Mouse (Mus musculus) heart, postnatal 4 days (tissue): Measurements from ENCODE around the gene Ulk1. TPM values are rescaled to one million over a fixed set of nuclear protein-coding genes. Genes with fewer than 3 reads are reported as not detected.

Source experiments
- DNase-seq: peaks from one replicate; pipeline ENCODE4 v3.0.0; 2021
- total RNA-seq, 2 experiments: library from RNA; stranded (reverse); gene quantifications; 2 replicates each; pipeline ENCODE4 v1.2.3; 2021

Gene Ulk1
- total RNA-seq, 2 experiments from 2014 or later = 49.8 to 51.1 TPM

DNA sequence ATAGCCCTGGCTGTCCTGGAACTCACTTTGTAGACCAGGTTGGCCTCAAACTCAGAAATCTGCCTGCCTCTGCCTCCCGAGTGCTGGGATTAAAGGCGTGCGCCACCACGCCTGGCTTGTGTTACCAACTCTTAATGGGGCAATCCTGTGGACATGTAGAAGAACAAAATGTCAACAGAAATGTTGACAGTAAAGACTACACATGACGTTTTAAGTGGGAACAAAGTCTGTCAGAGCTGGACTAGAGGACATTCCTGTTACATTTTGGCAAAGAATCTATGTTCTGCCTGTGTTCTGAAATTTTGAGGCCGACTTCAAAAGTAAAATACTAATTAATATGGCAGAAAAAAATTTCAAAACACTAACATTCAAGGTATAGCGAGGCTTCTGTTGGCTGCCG lies 46.0 kb downstream of the Ulk1 start:
- DNase-seq = no peak

DNA sequence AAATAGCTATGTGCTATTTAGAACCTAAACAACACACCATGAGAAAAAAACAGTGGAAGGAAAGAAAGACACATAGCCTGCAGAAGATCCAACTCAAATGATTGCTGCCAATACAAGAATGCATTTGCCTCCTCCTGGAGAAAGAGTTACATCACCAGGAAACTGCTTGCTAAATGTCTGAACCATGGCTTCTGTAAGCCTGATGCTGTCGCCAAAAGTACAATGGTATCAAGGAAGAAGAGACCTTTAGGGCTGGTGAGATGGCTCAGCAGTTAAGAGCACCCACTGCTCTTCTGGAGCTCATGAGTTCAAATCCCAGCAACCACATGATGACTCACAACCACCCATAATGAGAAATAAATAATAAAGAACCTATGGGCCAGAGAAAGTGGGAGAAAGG lies 64.9 kb downstream of the Ulk1 start:
- no peak for DNase-seq

DNA sequence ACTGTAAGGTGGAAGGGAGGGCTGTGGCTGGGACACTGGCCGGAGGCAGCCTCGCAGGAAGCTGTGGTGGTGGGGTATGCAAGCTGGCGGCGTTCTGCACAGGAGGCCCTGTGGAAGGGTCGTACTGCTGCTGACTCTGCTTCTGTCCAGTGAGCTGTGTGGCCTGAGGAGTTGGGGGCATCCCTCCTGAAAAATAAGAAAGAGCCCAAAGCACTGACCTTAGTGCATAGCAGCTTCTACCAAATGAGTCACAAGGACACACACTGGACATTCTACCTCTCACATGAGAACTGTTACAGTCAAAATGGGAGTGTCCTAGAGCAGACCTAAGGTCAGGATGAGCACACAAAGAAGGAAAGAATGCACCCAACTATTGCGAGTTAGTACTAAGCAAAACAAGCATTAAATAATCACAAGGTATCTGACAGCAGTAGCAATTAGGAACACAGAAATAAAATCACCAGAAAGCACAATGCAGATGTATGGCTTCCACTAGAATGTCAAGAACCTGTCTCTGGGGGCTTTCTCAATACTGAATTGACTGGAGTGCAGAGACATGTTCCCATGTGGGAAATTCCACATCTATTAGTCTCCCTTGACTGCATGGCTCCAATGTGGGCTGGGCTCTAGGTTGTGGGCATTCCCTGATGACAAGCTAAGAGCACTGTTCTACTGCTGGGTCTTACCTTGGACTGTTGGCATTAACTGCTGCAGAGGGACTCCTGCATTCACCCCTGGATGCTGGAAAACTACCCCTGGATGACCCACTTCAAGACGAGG lies 70.2 kb downstream of the Ulk1 start:
- no peak for DNase-seq

DNA sequence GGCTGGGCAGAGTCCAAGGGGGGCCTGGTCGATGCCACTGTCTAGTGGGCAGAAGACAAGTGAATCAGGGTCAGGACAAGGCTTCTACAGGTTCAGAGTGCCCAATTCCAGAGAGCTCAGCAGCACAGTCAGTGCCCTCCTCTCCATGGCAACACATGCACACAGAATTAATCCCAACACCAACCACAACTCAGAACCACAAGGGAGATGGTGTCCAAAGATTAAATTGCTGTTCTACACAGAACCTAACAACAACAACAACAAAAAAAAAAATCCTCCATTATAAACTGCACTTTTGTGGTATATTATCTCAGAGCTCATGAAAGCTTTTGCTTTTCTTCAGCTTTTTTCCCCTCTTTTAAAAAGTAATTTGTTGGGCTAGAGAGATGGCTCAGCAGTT lies 74.3 kb downstream of the Ulk1 start:
- no peak for DNase-seq

Other genes with a start within 250 kb of the Ulk1 start
- 10 to 100 TPM; 19.3 to 21.0 TPM for gene Noc4l, start 156.7 kb downstream of the Ulk1 start, total RNA-seq
- gene Ddx51, start 156.6 kb downstream of the Ulk1 start, total RNA-seq = 10 to 100 TPM; 11.3 to 13.4 TPM
- 10 to 100 TPM; 64.1 to 67.5 TPM for gene Ep400, start 39.4 kb downstream of the Ulk1 start, total RNA-seq
- gene Pus1, start 29.4 kb downstream of the Ulk1 start, total RNA-seq = 10 to 100 TPM; 23.4 to 25.6 TPM
- 10 to 100 TPM; 12.4 to 13.1 TPM for gene Hscb, start 29.7 kb upstream of the Ulk1 start, total RNA-seq
- 1 to 10 TPM; 5.9 to 6.4 TPM for gene Chek2, start 29.9 kb upstream of the Ulk1 start, total RNA-seq
- gene Ttc28, start 69.7 kb upstream of the Ulk1 start, total RNA-seq = 10 to 100 TPM; 29.3 to 29.9 TPM